Mouse (Mus musculus): ENCODE measurements around the gene Cep112. TPM values are rescaled to one million over a fixed set of nuclear protein-coding genes. Genes with fewer than 3 reads are reported as not detected.

The Cep112 gene
- polyA plus RNA-seq, 1 experiment from 2014 or later, result 14.4 TPM

DNA sequence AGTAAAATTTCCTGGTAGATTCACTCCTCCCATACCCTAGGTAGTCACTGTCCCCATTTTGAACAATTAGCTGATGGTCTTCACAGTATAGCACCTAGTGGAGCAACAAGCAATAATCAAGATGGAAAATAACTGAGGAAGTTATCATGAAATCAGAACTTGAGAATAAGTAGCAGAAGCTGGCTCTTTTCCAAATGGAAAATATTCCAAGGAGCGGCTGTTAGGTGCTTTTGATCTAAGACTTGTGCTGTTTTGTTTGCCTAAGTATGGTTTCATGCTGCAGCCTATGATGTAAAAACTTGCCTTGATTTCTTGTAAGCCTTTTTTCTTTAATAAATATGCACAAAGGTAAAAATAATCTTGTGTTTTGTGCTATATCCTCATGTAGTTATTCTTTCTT, 107.9 kb downstream of the Cep112 start:
- H3K27ac ChIP-seq (replicated peaks), result no peak overlapping the region
- no peaks in the 10 kb centered on the region for H3K36me3 ChIP-seq
- no peak overlapping the region for H3K4me2 ChIP-seq (replicated peaks)
- no peak overlapping the region for H3K4me3 ChIP-seq (replicated peaks)
- ATAC-seq (ENCODE audit: insufficient number of reproducible peaks, low FRiP score, low TSS enrichment, low read depth), result no peak
- H3K9ac ChIP-seq, result no peak overlapping the region
- H3K27me3 ChIP-seq, result no peaks in the 10 kb centered on the region
- 30% methylated on average over 1 of the region's 1 CpGs for WGBS
- H3K4me1 ChIP-seq, result no peaks in the 10 kb centered on the region
- H3K9me3 ChIP-seq (replicated peaks), result no peaks in the 10 kb centered on the region

DNA sequence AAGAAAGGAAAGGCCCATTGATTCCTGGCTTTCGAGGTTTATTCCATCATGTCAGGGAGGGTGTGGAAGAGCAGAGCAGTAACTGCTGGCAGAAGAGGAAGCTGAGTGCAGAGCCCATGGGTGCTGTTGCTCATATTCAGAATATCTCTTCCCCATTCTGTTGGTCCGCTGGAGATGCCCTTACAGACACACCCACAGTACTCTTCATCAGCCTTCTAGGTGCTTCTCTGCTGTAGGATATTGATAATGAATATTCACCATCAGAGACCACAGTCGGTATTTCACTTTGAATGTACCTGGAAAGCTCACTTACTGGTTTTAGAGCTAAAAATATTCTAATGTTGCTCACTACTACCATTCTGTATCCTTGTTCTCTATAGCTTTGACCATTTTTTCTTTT, 109.0 kb downstream of the Cep112 start:
- no peak overlapping the region for H3K9ac ChIP-seq
- no peak overlapping the region for H3K4me2 ChIP-seq (replicated peaks)
- 96% methylated on average over 3 of the region's 3 CpGs for WGBS
- H3K4me3 ChIP-seq (replicated peaks), result no peak overlapping the region
- no peaks in the 10 kb centered on the region for H3K27me3 ChIP-seq
- H3K9me3 ChIP-seq (replicated peaks), result no peaks in the 10 kb centered on the region
- H3K36me3 ChIP-seq, result no peaks in the 10 kb centered on the region
- no peak overlapping the region for H3K27ac ChIP-seq (replicated peaks)
- ATAC-seq (ENCODE audit: insufficient number of reproducible peaks, low FRiP score, low TSS enrichment, low read depth), result no peak
- no peaks in the 10 kb centered on the region for H3K4me1 ChIP-seq

GRCm38 (mm10) chr11:108552997-108553622, 128.1 kb downstream of the Cep112 start:
- no peaks in the 10 kb centered on the region for H3K27me3 ChIP-seq
- no peaks in the 10 kb centered on the region for H3K9me3 ChIP-seq (replicated peaks)
- H3K27ac ChIP-seq (replicated peaks), result peak overlapping the region; percentile 67
- no peak for ATAC-seq (ENCODE audit: insufficient number of reproducible peaks, low FRiP score, low TSS enrichment, low read depth)
- H3K4me1 ChIP-seq, result peaks cover 7% of the 10 kb centered on the region; the same call in 1 of the 2 replicates
- no peak overlapping the region; the same call in 1 of the 2 replicates for H3K4me2 ChIP-seq (replicated peaks)
- no peak overlapping the region for H3K9ac ChIP-seq
- no peak overlapping the region for H3K4me3 ChIP-seq (replicated peaks)
- H3K36me3 ChIP-seq, result no peaks in the 10 kb centered on the region
- 9% methylated on average over 4 of the region's 4 CpGs for WGBS

DNA sequence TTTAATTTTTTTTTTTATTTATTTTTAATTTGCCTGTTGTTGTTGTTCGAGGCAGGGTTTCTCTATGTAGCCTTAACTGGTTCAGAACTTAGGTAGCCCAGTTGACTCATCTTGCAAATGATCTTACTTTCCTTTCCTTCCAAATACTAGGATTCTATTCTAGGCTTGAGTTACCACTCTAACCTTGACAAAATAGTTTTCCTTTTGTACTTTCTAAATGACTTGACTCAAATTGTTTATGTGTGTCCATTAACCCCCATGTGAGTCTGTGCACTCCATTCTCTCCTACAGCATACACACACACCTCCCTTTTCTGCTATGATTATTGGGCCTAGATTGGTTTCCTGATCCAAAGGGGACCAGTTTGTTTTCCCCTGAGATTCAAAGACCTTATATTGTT, 128.9 kb downstream of the Cep112 start:
- no peak overlapping the region for H3K27ac ChIP-seq (replicated peaks)
- ATAC-seq (ENCODE audit: insufficient number of reproducible peaks, low FRiP score, low TSS enrichment, low read depth), result no peak

DNA sequence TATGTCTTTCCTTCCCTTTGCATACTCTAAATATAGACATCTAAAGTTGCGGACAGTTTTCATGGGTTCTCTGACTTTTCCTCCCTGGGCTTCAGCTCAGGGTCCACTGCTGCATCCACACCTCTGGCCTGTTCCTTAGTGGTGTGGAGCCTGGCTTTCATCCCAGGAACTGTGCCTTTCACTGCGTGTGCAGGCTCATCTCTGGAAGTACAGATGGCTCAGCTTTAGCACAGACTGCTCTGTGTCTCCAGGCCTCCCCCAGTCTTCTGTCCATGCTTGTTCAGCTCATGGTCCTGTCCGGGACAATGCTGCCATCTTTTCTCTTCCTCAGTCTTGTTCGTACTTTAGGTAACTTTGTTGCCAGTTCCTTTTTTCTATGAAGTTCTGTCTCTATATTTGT, 133.6 kb downstream of the Cep112 start:
- ATAC-seq (ENCODE audit: insufficient number of reproducible peaks, low FRiP score, low TSS enrichment, low read depth), result no peak
- no peak overlapping the region for H3K4me3 ChIP-seq (replicated peaks)
- H3K36me3 ChIP-seq, result no peaks in the 10 kb centered on the region
- H3K9me3 ChIP-seq (replicated peaks), result no peaks in the 10 kb centered on the region
- 43% methylated on average over 4 of the region's 4 CpGs for WGBS
- H3K27ac ChIP-seq (replicated peaks), result 0 out of 2 replicates have a peak overlapping the region, but pooled peaks have one; percentile 24
- no peaks in the 10 kb centered on the region for H3K27me3 ChIP-seq
- H3K4me1 ChIP-seq, result peaks cover under 1% of the 10 kb centered on the region; the same call in 1 of the 2 replicates
- H3K9ac ChIP-seq, result no peak overlapping the region
- no peak overlapping the region for H3K4me2 ChIP-seq (replicated peaks)

More for the DNA sequence above, 128.9 kb downstream of the Cep112 start:
- Histone ChIP-seq H3K9ac (no peak overlapping the region), H3K36me3 (no peaks in the 10 kb centered on the region), H3K4me2 (replicated peaks) (no peak overlapping the region), H3K4me1 (peaks cover 7% of the 10 kb centered on the region; the same call in 1 of the 2 replicates), H3K9me3 (replicated peaks) (no peaks in the 10 kb centered on the region), H3K27me3 (no peaks in the 10 kb centered on the region), H3K4me3 (replicated peaks) (no peak overlapping the region)
- WGBS, result 66% methylated on average over 1 of the region's 1 CpGs

GRCm38 (mm10) chr11:108559506-108559905, 134.5 kb downstream of the Cep112 start:
- no peaks in the 10 kb centered on the region for H3K27me3 ChIP-seq
- H3K36me3 ChIP-seq, result no peaks in the 10 kb centered on the region
- no peak overlapping the region for H3K27ac ChIP-seq (replicated peaks)
- no peaks in the 10 kb centered on the region for H3K9me3 ChIP-seq (replicated peaks)
- no peak overlapping the region for H3K9ac ChIP-seq
- ATAC-seq (ENCODE audit: insufficient number of reproducible peaks, low FRiP score, low TSS enrichment, low read depth), result no peak
- H3K4me1 ChIP-seq, result no peaks in the 10 kb centered on the region
- H3K4me2 ChIP-seq (replicated peaks), result no peak overlapping the region
- H3K4me3 ChIP-seq (replicated peaks), result no peak overlapping the region

DNA sequence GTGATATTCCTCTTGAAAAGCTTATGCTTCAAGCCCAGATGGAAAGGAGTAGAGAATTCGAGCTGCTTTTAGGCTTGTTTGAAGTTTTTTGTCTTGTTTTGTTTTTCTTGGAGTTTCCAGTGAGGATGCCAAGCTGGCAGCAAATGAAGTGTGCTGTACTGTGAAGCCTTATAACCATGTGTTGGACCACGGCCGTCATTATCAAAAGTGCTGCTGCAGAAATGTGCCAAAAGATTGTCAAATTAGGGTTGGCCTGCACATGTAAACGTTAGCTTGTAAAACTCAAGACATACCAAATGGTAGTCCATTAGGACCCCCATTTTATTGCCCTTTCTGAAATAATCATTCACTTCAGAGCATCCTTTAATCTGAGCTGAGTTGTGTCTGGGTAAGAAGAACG, 137.1 kb downstream of the Cep112 start:
- Histone ChIP-seq H3K9ac (no peak overlapping the region), H3K27me3 (no peaks in the 10 kb centered on the region), H3K36me3 (no peaks in the 10 kb centered on the region), H3K4me1 (no peaks in the 10 kb centered on the region), H3K9me3 (replicated peaks) (no peaks in the 10 kb centered on the region), H3K4me3 (replicated peaks) (no peak overlapping the region), H3K27ac (replicated peaks) (no peak overlapping the region), H3K4me2 (replicated peaks) (no peak overlapping the region)
- WGBS, result 38% methylated on average over 5 of the region's 5 CpGs
- ATAC-seq (ENCODE audit: insufficient number of reproducible peaks, low FRiP score, low TSS enrichment, low read depth), result no peak

GRCm38 (mm10) chr11:108586551-108587184, 161.7 kb downstream of the Cep112 start:
- Histone ChIP-seq H3K9me3 (replicated peaks) (no peaks in the 10 kb centered on the region), H3K4me2 (replicated peaks) (no peak overlapping the region), H3K4me1 (0 out of 2 replicates have a peak, but pooled peaks cover 3% of the 10 kb centered on the region), H3K9ac (no peak overlapping the region), H3K27me3 (no peaks in the 10 kb centered on the region), H3K27ac (replicated peaks) (no peak overlapping the region), H3K36me3 (no peaks in the 10 kb centered on the region), H3K4me3 (replicated peaks) (no peak overlapping the region)
- WGBS, result 43% methylated on average over 7 of the region's 7 CpGs
- ATAC-seq (ENCODE audit: insufficient number of reproducible peaks, low FRiP score, low TSS enrichment, low read depth), result no peak

DNA sequence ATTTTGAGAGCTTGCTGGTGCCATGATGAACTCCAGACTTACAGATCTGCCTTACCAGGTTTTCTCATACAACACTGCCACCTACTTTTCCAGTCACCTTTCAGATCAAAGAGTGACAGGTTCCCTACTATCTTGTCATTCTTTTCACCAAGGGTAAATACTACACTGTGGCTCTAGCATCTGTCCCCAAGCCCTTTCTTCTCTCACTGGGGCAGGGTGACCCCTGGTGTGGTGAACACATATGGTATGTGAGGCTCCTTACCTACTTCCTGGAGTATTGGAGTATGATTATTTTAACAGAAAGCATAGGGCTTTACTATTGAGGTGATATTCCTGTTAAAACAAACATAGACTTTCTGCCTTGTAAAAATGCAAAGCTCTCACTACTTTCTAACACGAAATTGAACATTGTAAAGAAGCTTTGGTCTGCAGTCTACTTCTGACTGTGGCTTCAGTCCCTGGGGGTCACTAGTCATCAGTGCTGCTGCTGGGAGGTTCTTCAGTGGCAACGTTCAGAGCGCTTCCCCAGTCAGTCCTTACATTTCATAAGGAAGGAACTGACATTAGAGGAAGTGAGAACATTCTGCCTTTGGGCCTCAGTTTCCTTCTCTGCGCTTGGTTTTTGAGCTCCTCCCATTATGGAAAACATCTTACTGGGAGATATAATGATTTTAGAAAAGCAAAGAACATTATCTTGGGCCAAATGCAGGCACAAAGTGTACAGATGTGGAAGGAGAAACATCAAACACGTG, 168.4 kb downstream of the Cep112 start:
- Histone ChIP-seq H3K27ac (replicated peaks) (no peak overlapping the region), H3K27me3 (no peaks in the 10 kb centered on the region), H3K9me3 (replicated peaks) (no peaks in the 10 kb centered on the region), H3K9ac (no peak overlapping the region), H3K36me3 (no peaks in the 10 kb centered on the region), H3K4me2 (replicated peaks) (no peak overlapping the region), H3K4me3 (replicated peaks) (no peak overlapping the region), H3K4me1 (no peaks in the 10 kb centered on the region)
- WGBS, result 63% methylated on average over 5 of the region's 5 CpGs
- no peak for ATAC-seq (ENCODE audit: insufficient number of reproducible peaks, low FRiP score, low TSS enrichment, low read depth)

GRCm38 (mm10) chr11:108593959-108594579, 169.1 kb downstream of the Cep112 start:
- H3K36me3 ChIP-seq, result no peaks in the 10 kb centered on the region
- ATAC-seq (ENCODE audit: insufficient number of reproducible peaks, low FRiP score, low TSS enrichment, low read depth), result no peak
- no peak overlapping the region for H3K27ac ChIP-seq (replicated peaks)
- no peaks in the 10 kb centered on the region for H3K27me3 ChIP-seq
- no peak overlapping the region for H3K9ac ChIP-seq
- H3K4me1 ChIP-seq, result no peaks in the 10 kb centered on the region
- WGBS, result 46% methylated on average over 2 of the region's 2 CpGs
- H3K4me2 ChIP-seq (replicated peaks), result no peak overlapping the region
- H3K9me3 ChIP-seq (replicated peaks), result no peaks in the 10 kb centered on the region
- H3K4me3 ChIP-seq (replicated peaks), result no peak overlapping the region

DNA sequence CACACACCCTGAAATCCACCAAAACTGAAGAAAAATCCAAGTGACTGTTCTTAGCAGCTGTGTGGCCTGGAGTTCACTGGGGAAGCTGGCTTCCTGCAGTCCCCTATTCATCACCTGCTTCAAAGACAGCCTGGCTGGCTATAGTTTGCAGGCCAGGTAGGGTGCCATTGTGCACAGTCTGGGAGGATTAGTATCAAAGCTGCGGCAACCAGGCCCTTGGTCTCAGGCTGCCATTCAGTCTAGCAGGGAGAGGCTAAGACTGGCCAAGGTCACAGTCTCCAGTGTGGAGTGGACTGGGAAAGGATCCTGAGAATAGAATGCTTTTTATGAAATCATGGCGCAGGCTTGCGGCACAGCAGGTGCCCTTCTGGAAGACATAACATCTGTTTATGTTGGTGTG, 180.3 kb downstream of the Cep112 start:
- Histone ChIP-seq H3K4me3 (replicated peaks) (no peak overlapping the region), H3K27ac (replicated peaks) (no peak overlapping the region), H3K27me3 (no peaks in the 10 kb centered on the region), H3K9me3 (replicated peaks) (no peaks in the 10 kb centered on the region), H3K9ac (no peak overlapping the region), H3K36me3 (no peaks in the 10 kb centered on the region), H3K4me2 (replicated peaks) (no peak overlapping the region), H3K4me1 (no peaks in the 10 kb centered on the region)
- ATAC-seq (ENCODE audit: insufficient number of reproducible peaks, low FRiP score, low TSS enrichment, low read depth), result no peak
- 67% methylated on average over 3 of the region's 3 CpGs for WGBS
